Comparison of ENCODE assay signal across 14 mouse cellular contexts in genomic region chr7:145189342-145189741, GRCm38 (mm10). TPM values are rescaled to one million over a fixed set of nuclear protein-coding genes. Genes with fewer than 3 reads are reported as not detected.
"Had no signal": no experiment of that assay in that cellular context is flagged by ENCODE, and none has a peak within 500 bp of the region (broad histone marks: within the 10 kb centered on the region; RNA-seq: fewer than 3 reads in every experiment).

No protein-coding gene starts in this region.

- H3K36me3 ChIP-seq: limb, embryonic 15.5 days; liver, embryonic 13.5 days; lung, embryonic 15.5 days; midbrain, embryonic 12.5 days had no signal

- H3K27me3 ChIP-seq: limb, embryonic 15.5 days; liver, embryonic 13.5 days; lung, embryonic 15.5 days; midbrain, embryonic 12.5 days had no signal

- H3K9me3 ChIP-seq: limb, embryonic 15.5 days; liver, embryonic 13.5 days; lung, embryonic 15.5 days; midbrain, embryonic 12.5 days had no signal

- ATAC-seq: liver, postnatal 0 days; midbrain, embryonic 16.5 days had no signal

- DNase-seq: kidney, adult 9 months; kidney, postnatal 14 days; left cerebral cortex, postnatal 4 days; liver, embryonic 13.5 days; liver, postnatal 0 days; lung, postnatal 14 days had no signal

- H3K4me3 ChIP-seq: limb, embryonic 15.5 days; liver, embryonic 13.5 days; lung, embryonic 15.5 days; midbrain, embryonic 12.5 days had no signal

- H3K4me1 ChIP-seq: liver, embryonic 13.5 days had no signal

- H3K4me2 ChIP-seq: limb, embryonic 15.5 days; liver, embryonic 13.5 days; lung, embryonic 15.5 days; midbrain, embryonic 12.5 days had no signal

- H3K27ac ChIP-seq: limb, embryonic 15.5 days; liver, embryonic 13.5 days; lung, embryonic 15.5 days; midbrain, embryonic 12.5 days; stomach, postnatal 0 days had no signal

- H3K9ac ChIP-seq: limb, embryonic 15.5 days; liver, embryonic 13.5 days; liver, postnatal 0 days; lung, embryonic 15.5 days; midbrain, embryonic 12.5 days had no signal

RNA-seq across cellular contexts. Expression of gene 1810010D01Rik, which starts 18.6 kb away (rescaled TPM):
- total RNA-seq: layer of hippocampus, postnatal 14 days; left cerebral cortex, postnatal 4 days; megakaryocyte-erythroid progenitor cell, adult 5-6 weeks had no signal
- polyA plus RNA-seq: liver, postnatal 0 days; neural tube, embryonic 14.5 days had no signal
